Mouse (Mus musculus) liver, embryonic 14.5 days (tissue): ENCODE measurements at regions not wholly inside any gene's neighbourhood (a gene's known extent, or its start where the extent isn't known, plus 50 kb on each side); places are given as distances from the start of the nearest gene placed in this dataset.
A peak's percentile ranks its signal among the peaks of the same experiment; 100 is the strongest.

Source experiments
- ATAC-seq: fragments of 200-750 bp; cut with Nextera tagmentation; 2 replicates; pipeline ENCODE4 v1.8.0; 2017; ENCODE audit warnings: moderate number of reproducible peaks, mild to moderate bottlenecking, moderate library complexity; ENCODE audit not compliant: insufficient read depth
- DNase-seq, 3 experiments: peaks; one replicate each; pipeline ENCODE4 v3.0.0-alpha.2; 2012 to 2013; ENCODE audit warnings: low read depth in 3 of 3, low spot score in 3 of 3
- H3K27ac ChIP-seq: fragments of 300-500 bp; sonication (generic); 2 replicates; pipeline ENCODE4 v1.5.1; 2014; ENCODE audit warnings: moderate library complexity, mild to moderate bottlenecking, control low read depth, inconsistent platforms
- H3K27me3 ChIP-seq: fragments of 300-500 bp; sonication (generic); 2 replicates; pipeline ENCODE4 v1.6.1; 2014; ENCODE audit warnings: mild to moderate bottlenecking, low read length, moderate library complexity; ENCODE audit not compliant: control insufficient read depth, insufficient read depth
- H3K36me3 ChIP-seq: fragments of 300-500 bp; sonication (generic); replicated peaks from 2 replicates; pipeline ENCODE4 v1.6.1; 2014; ENCODE audit warnings: low read depth; ENCODE audit not compliant: control insufficient read depth, insufficient read depth
- H3K4me1 ChIP-seq, 2 experiments: fragments of 200-500 bp in 1 of 2; fragments of 300-500 bp in 1 of 2; sonication (generic) in 1 of 2; replicated peaks; 2 replicates each; pipeline ENCODE4 v1.6.1; 2012 to 2014; ENCODE audit warnings: antibody characterized with exemption in 1 of 2, inconsistent platforms in 1 of 2, low read length in 1 of 2; ENCODE audit not compliant: control insufficient read depth in 2 of 2, insufficient read depth in 2 of 2
- H3K4me2 ChIP-seq: fragments of 300-500 bp; sonication (generic); 2 replicates; pipeline ENCODE4 v1.6.1; 2014; ENCODE audit warnings: low read depth, mild to moderate bottlenecking, control low read depth, moderate library complexity
- H3K4me3 ChIP-seq, 2 experiments: fragments of 200-500 bp in 1 of 2; fragments of 300-500 bp in 1 of 2; sonication (generic) in 1 of 2; 2 replicates each; pipeline ENCODE4 v1.5.1; 2012 to 2014; ENCODE audit warnings: low read depth in 2 of 2, low read length in 2 of 2, mild to moderate bottlenecking in 2 of 2, control low read depth in 1 of 2, inconsistent platforms in 1 of 2, moderate library complexity in 1 of 2; ENCODE audit not compliant: insufficient read depth in 1 of 2
- H3K9ac ChIP-seq: fragments of 300-500 bp; sonication (generic); replicated peaks from 2 replicates; pipeline ENCODE4 v1.6.1; 2014; ENCODE audit warnings: mild to moderate bottlenecking, control low read depth, moderate library complexity
- H3K9me3 ChIP-seq: fragments of 300-500 bp; sonication (generic); 2 replicates; pipeline ENCODE4 v1.6.1; 2016; ENCODE audit warnings: low read length, mixed read lengths; ENCODE audit not compliant: control insufficient read depth
- CTCF ChIP-seq: IDR thresholded peaks from 2 replicates; pipeline ENCODE4 v1.5.1; 2016; ENCODE audit warnings: antibody characterized with exemption, low read depth, control low read depth
- EP300 ChIP-seq: IDR thresholded peaks from 2 replicates; pipeline ENCODE4 v1.6.1; 2016; ENCODE audit warnings: antibody characterized with exemption, low read depth
- WGBS: fragments of 180-500 bp; shearing (Covaris S2); extraction: QIAGEN DNeasy Blood & Tissue Kit; methylation state at CpG from one replicate; pipeline ENCODE4 v1.1.7; 2014; ENCODE audit not compliant: insufficient replicate concordance; 5-methylcytosine and 5-hydroxymethylcytosine counted together

DNA sequence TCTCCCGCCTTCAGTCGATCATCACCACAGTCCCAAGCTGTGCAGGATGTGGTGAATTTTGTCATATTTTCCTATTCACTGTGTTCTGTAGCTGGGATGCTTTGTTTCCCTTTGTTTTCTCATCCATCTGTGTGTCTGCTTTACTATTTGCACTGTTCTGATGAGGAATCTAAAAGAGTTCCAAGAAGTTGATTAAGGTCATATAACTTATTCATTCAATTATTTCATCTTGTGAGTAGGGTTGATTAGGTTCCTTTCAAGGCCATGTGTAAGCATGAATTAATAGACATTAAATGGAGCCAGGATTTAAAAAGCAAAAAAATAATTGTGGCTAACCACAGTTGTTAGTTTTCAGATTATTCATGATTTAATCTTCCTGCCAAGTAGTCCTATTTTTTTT is 217.7 kb upstream of the Ccng1 start:
- H3K36me3 ChIP-seq, result no peaks in the 10 kb centered on the region
- no peak overlapping the region for H3K4me3 ChIP-seq
- no peak overlapping the region for H3K9ac ChIP-seq
- no peak for DNase-seq
- no peaks in the 10 kb centered on the region for H3K9me3 ChIP-seq
- WGBS, result 73% methylated on average over 2 of the region's 2 CpGs
- TF ChIP-seq CTCF (no peak), EP300 (no peak)
- H3K4me2 ChIP-seq, result no peak overlapping the region
- H3K27ac ChIP-seq, result no peak overlapping the region
- no peaks in the 10 kb centered on the region for H3K27me3 ChIP-seq
- H3K4me1 ChIP-seq, result no peaks in the 10 kb centered on the region
- no peak for ATAC-seq

DNA sequence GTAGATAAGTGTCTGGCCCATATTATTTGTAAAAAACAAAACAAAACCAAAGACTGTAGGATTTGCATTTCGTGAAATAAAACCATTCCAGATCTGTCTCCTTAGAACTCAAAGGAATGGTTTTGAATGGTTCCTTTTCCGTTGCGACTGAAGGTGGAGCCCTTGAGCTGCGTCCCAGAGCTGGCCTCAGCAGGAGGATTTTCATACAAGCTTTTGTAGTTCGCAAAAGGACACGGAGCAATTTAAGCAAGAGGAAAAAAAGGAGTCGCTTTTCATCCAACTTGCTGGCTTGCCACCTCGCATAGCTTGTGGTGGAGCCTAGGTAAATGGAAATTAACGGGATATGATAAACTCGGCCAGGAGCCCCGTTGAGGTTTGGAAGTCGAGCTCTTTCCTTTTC is 172.1 kb upstream of the Ccng1 start:
- Histone ChIP-seq H3K36me3 (no peaks in the 10 kb centered on the region), H3K9me3 (no peaks in the 10 kb centered on the region), H3K4me2 (peak overlapping the region; percentile 29; the same call in 1 of the 2 replicates), H3K27me3 (no peaks in the 10 kb centered on the region), H3K4me1 (no peaks in the 10 kb centered on the region), H3K27ac (no peak overlapping the region), H3K4me3 (peak overlapping the region in 1 of 2 experiments; percentile 30; a peak in 1 of 4 replicates), H3K9ac (no peak overlapping the region)
- TF ChIP-seq EP300, result no peak
- TF ChIP-seq CTCF, result peak; percentile 44; the same call in 1 of the 2 replicates
- WGBS, result 2% methylated on average over 12 of the region's 12 CpGs
- no peak for ATAC-seq
- DNase-seq, result no peak

DNA sequence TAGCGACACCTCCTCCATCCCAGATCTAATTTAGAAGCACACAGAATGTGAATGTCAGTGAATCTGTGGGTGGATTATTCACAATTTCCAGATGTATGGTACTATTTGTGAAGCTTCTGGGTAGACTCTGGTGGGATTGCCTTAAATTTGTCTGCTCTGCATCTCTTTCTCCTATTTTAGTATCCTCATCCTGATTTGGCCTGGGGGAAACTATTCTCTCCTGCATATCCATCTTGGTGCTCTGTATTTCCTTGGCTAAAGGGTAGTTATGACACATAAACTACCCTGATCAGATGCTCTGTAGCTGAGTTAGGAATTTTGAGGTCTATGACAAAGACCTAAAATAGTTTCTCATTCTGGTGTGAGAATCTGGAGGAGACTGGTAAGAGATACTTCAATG is 136.4 kb upstream of the Ccng1 start:
- TF ChIP-seq EP300 (no peak), CTCF (no peak)
- no peak for ATAC-seq
- no peak overlapping the region for H3K27ac ChIP-seq
- WGBS, result 89% methylated on average over 1 of the region's 1 CpGs
- H3K4me3 ChIP-seq, result no peak overlapping the region
- H3K4me1 ChIP-seq, result no peaks in the 10 kb centered on the region
- DNase-seq, result no peak
- H3K4me2 ChIP-seq, result no peak overlapping the region
- no peaks in the 10 kb centered on the region for H3K9me3 ChIP-seq
- no peaks in the 10 kb centered on the region for H3K27me3 ChIP-seq
- H3K36me3 ChIP-seq, result no peaks in the 10 kb centered on the region
- no peak overlapping the region for H3K9ac ChIP-seq

DNA sequence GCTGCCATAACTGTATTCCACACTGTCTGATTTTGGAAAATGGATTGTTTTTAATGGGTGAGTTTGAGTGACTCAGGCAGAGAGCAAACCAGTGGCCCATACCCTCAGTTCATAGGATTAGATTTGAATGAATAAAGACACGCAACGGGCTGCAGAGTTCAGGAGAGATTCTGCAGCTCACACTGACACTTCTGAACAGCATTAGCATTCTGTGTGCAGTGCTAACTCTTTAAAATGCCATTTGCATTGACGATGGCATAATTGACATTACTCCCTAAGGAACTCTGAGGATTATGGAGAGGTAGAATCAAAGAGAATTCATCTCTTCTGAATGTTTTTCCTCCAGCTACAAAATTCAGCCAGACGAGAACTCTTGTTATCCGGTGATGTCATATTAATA is 129.4 kb upstream of the Ccng1 start:
- Histone ChIP-seq H3K9ac (no peak overlapping the region), H3K4me3 (no peak overlapping the region), H3K27me3 (no peaks in the 10 kb centered on the region), H3K9me3 (no peaks in the 10 kb centered on the region), H3K4me2 (no peak overlapping the region), H3K36me3 (no peaks in the 10 kb centered on the region), H3K27ac (no peak overlapping the region), H3K4me1 (no peaks in the 10 kb centered on the region)
- ATAC-seq (no peak), DNase-seq (no peak)
- 63% methylated on average over 5 of the region's 5 CpGs for WGBS
- TF ChIP-seq CTCF (no peak), EP300 (no peak)

DNA sequence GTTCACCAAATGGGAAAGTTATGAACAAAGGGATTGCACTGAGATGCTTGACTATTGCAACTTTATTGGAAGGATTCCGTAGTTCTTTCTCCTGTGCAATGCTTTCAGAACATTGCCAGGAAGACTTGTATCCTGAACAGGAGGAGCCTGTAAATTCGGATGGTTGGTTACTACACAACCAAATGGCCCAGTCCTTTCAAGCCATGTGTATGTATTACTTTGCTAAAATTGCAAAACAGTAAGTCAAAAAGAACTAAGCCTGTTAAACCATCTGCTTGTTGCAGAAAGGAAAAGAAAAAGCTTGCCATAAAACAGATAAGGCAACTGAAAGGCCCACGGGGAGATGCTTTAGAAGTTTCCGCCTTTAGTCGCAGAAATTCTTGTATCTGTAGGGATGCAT is 124.5 kb upstream of the Ccng1 start:
- Histone ChIP-seq H3K36me3 (no peaks in the 10 kb centered on the region), H3K4me1 (no peaks in the 10 kb centered on the region), H3K4me2 (no peak overlapping the region), H3K27ac (no peak overlapping the region), H3K4me3 (no peak overlapping the region), H3K9me3 (no peaks in the 10 kb centered on the region), H3K27me3 (no peaks in the 10 kb centered on the region), H3K9ac (no peak overlapping the region)
- ATAC-seq (no peak), DNase-seq (no peak)
- whole genome bisulfite sequencing, result 59% methylated on average over 5 of the region's 5 CpGs
- TF ChIP-seq EP300, result no peak

DNA sequence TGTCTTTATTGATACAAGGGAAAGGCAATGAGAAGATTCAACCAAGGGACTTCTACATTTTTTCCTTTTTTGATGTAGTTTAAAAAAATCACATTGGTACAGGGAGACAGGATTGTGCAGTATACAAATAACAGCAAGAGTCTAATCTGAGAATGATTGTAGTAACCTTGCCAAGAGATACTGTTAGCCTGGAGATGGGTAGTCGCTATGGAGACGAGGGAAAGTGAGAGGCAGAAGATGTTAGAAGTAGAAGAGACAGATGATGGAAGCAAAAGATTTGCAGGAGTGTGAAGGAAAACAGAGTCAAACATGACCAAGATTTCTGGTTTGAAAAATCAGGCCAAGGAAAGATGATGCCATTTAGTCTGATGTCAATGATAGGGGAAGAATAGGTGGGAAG is 117.9 kb upstream of the Ccng1 start:
- Histone ChIP-seq H3K9ac (no peak overlapping the region), H3K27ac (no peak overlapping the region), H3K4me3 (no peak overlapping the region), H3K27me3 (no peaks in the 10 kb centered on the region), H3K9me3 (no peaks in the 10 kb centered on the region), H3K4me1 (no peaks in the 10 kb centered on the region), H3K36me3 (no peaks in the 10 kb centered on the region), H3K4me2 (no peak overlapping the region)
- 56% methylated on average over 2 of the region's 2 CpGs for WGBS
- no peak for TF ChIP-seq EP300
- TF ChIP-seq CTCF, result no peak
- DNase-seq, result no peak
- ATAC-seq, result no peak
